Mouse (Mus musculus) kidney, adult 2 months (tissue): ENCODE results near the gene Eif4e2.
A peak's percentile ranks its signal among the peaks of the same experiment; 100 is the strongest.

Experiments
- CTCF ChIP-seq: fragments of 200-500 bp; conservative IDR thresholded peaks from 2 replicates; pipeline ENCODE4 v1.5.1; 2011; ENCODE audit warnings: low read depth, mild to moderate bottlenecking, control low read depth, low read length, moderate library complexity, mixed read lengths; ENCODE audit not compliant: insufficient read depth, insufficient read length
- POLR2A ChIP-seq: fragments of 200-500 bp; IDR thresholded peaks from one replicate; pipeline ENCODE4 v1.6.1; 2011; ENCODE audit warnings: low read depth, low read length, control low read depth

DNA sequence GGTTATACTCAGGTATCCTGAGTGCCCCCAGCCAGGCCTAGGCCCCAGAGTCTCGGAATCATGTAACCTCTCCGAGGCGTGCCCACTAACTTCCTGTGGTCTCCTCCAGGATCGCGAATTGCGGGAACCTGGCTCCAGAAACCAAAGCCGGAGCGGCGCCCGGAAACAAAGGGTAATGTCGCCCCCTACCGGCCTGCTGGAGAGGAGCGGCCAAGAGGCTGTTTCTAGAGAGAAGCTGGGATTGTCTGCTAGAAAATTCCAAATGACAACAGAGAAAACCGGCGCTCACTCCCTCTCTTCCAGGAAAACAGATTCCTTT, 26.7 kb upstream of the Eif4e2 start:
- TF ChIP-seq POLR2A, result no peak
- peak; percentile 84 for TF ChIP-seq CTCF
